Mouse (Mus musculus): ENCODE measurements around the gene Ddx24. TPM values are rescaled to one million over a fixed set of nuclear protein-coding genes. Genes with fewer than 3 reads are reported as not detected.

Ddx24 gene
- total RNA-seq, 2 experiments from 2014 or later: 213 to 224 TPM

- no peak for DNase-seq
Measured at GRCm38 (mm10) chr12:103389348-103389727, 36.3 kb downstream of the Ddx24 start.

GRCm38 (mm10) chr12:103388505-103389347 is 36.9 kb downstream of the Ddx24 start, which contains the start of gene Otub2:
TSS of gene Otub2 (plus strand) at chr12:103388682.
- DNase-seq: peak; percentile 98

- DNase-seq: no peak
Measured at GRCm38 (mm10) chr12:103380226-103380625, 45.4 kb downstream of the Ddx24 start.

GRCm38 (mm10) chr12:103376774-103377173 is 48.9 kb downstream of the Ddx24 start:
- DNase-seq: peak; percentile 51 to 57

GRCm38 (mm10) chr12:103376124-103376523 is 49.5 kb downstream of the Ddx24 start:
- peak; percentile 75 to 76 for DNase-seq

- DNase-seq: no peak
Measured at GRCm38 (mm10) chr12:103373530-103374236, 51.9 kb downstream of the Ddx24 start.

- DNase-seq: no peak
Measured at GRCm38 (mm10) chr12:103371711-103372110, 53.9 kb downstream of the Ddx24 start.

- no peak for DNase-seq
Measured at GRCm38 (mm10) chr12:103370861-103371260, 54.8 kb downstream of the Ddx24 start.

GRCm38 (mm10) chr12:103368777-103369176 is 56.9 kb downstream of the Ddx24 start:
- no peak for DNase-seq

GRCm38 (mm10) chr12:103368326-103368669 is 57.3 kb downstream of the Ddx24 start:
- DNase-seq: no peak

GRCm38 (mm10) chr12:103367620-103368325 is 57.9 kb downstream of the Ddx24 start:
- peak; percentile 66 to 76 for DNase-seq

- no peak for DNase-seq
Measured at GRCm38 (mm10) chr12:103367171-103367570, 58.5 kb downstream of the Ddx24 start.

- DNase-seq: no peak
Measured at GRCm38 (mm10) chr12:103362336-103362735, 63.3 kb downstream of the Ddx24 start.

- no peak for DNase-seq
Measured at GRCm38 (mm10) chr12:103361539-103362307, 63.9 kb downstream of the Ddx24 start.

GRCm38 (mm10) chr12:103360812-103361211 is 64.8 kb downstream of the Ddx24 start:
- no peak for DNase-seq

- no peak for DNase-seq
Measured at GRCm38 (mm10) chr12:103358951-103359801, 66.5 kb downstream of the Ddx24 start.

GRCm38 (mm10) chr12:103358216-103358615 is 67.4 kb downstream of the Ddx24 start:
- DNase-seq: no peak

All from layer of hippocampus, postnatal 36 days (tissue).